Mouse (Mus musculus) kidney, embryonic 14.5 days (tissue): ENCODE measurements at regions not wholly inside any gene's neighbourhood (a gene's known extent, or its start where the extent isn't known, plus 50 kb on each side); places are given as distances from the start of the nearest gene placed in this dataset.

Experiments used
- ATAC-seq: fragments of 200-750 bp; cut with Nextera tagmentation; 2 replicates; pipeline ENCODE4 v1.8.0; 2017; ENCODE audit warnings: moderate number of reproducible peaks, mild to moderate bottlenecking, moderate TSS enrichment, moderate library complexity; ENCODE audit not compliant: low FRiP score, low TSS enrichment
- H3K27ac ChIP-seq: fragments of 300-500 bp; sonication (generic); 2 replicates; pipeline ENCODE4 v1.5.1; 2014; ENCODE audit warnings: low read depth, mild to moderate bottlenecking, low read length, moderate library complexity, mixed read lengths
- H3K27me3 ChIP-seq: fragments of 300-500 bp; sonication (generic); 2 replicates; pipeline ENCODE4 v1.6.1; 2014; ENCODE audit warnings: mild to moderate bottlenecking, low read length; ENCODE audit not compliant: control insufficient read depth, insufficient read depth
- H3K36me3 ChIP-seq: fragments of 300-500 bp; sonication (generic); 2 replicates; pipeline ENCODE4 v1.6.1; 2014; ENCODE audit warnings: low read length, mixed read lengths; ENCODE audit not compliant: control insufficient read depth, insufficient read depth
- H3K4me1 ChIP-seq: fragments of 300-500 bp; sonication (generic); 2 replicates; pipeline ENCODE4 v1.6.1; 2014; ENCODE audit warnings: low read length, mixed read lengths; ENCODE audit not compliant: control insufficient read depth, insufficient read depth
- H3K4me2 ChIP-seq: fragments of 300-500 bp; sonication (generic); replicated peaks from 2 replicates; pipeline ENCODE4 v1.6.1; 2014; ENCODE audit warnings: low read depth, mild to moderate bottlenecking, low read length
- H3K4me3 ChIP-seq: fragments of 300-500 bp; sonication (generic); 2 replicates; pipeline ENCODE4 v1.5.1; 2014; ENCODE audit warnings: mild to moderate bottlenecking, low read length
- H3K9ac ChIP-seq: fragments of 300-500 bp; sonication (generic); 2 replicates; pipeline ENCODE4 v1.6.1; 2014; ENCODE audit warnings: low read depth, mild to moderate bottlenecking, low read length, moderate library complexity
- H3K9me3 ChIP-seq: fragments of 300-500 bp; sonication (generic); 2 replicates; pipeline ENCODE4 v1.6.1; 2016; ENCODE audit warnings: low read length; ENCODE audit not compliant: control insufficient read depth
- whole genome bisulfite sequencing: fragments of 180-500 bp; shearing (Covaris S2); extraction: QIAGEN DNeasy Blood & Tissue Kit; methylation state at CpG from one replicate; pipeline ENCODE4 v1.1.7; 2014; 5-methylcytosine and 5-hydroxymethylcytosine counted together

- H3K4me2 ChIP-seq: no peak overlapping the region
- H3K9me3 ChIP-seq: no peaks in the 10 kb centered on the region
- ATAC-seq: peak; percentile 80
- H3K27me3 ChIP-seq: no peaks in the 10 kb centered on the region
- H3K9ac ChIP-seq: no peak overlapping the region
- no peak overlapping the region for H3K4me3 ChIP-seq
- 61% methylated on average over 9 of the region's 9 CpGs for WGBS
- no peaks in the 10 kb centered on the region for H3K4me1 ChIP-seq
- H3K36me3 ChIP-seq: no peaks in the 10 kb centered on the region
- H3K27ac ChIP-seq: peak overlapping the region; percentile 79
Observed at GRCm38 (mm10) chr1:72002471-72003116, 209.5 kb downstream of the Mreg start.

GRCm38 (mm10) chr1:72000741-72001140 is 211.4 kb downstream of the Mreg start:
- Histone ChIP-seq H3K27ac (no peak overlapping the region), H3K9ac (no peak overlapping the region), H3K36me3 (no peaks in the 10 kb centered on the region), H3K9me3 (no peaks in the 10 kb centered on the region), H3K4me2 (no peak overlapping the region), H3K4me3 (no peak overlapping the region), H3K27me3 (no peaks in the 10 kb centered on the region), H3K4me1 (no peaks in the 10 kb centered on the region)
- no peak for ATAC-seq
- 67% methylated on average over 2 of the region's 2 CpGs for WGBS

- H3K4me1 ChIP-seq: no peaks in the 10 kb centered on the region
- ATAC-seq: no peak
- no peak overlapping the region for H3K4me2 ChIP-seq
- no peaks in the 10 kb centered on the region for H3K36me3 ChIP-seq
- H3K9ac ChIP-seq: no peak overlapping the region
- H3K4me3 ChIP-seq: no peak overlapping the region
- H3K9me3 ChIP-seq: no peaks in the 10 kb centered on the region
- no peaks in the 10 kb centered on the region for H3K27me3 ChIP-seq
- 70% methylated on average over 2 of the region's 2 CpGs for WGBS
- H3K27ac ChIP-seq: no peak overlapping the region
Observed at GRCm38 (mm10) chr1:71996828-71997227, 215.3 kb downstream of the Mreg start.

- H3K27ac ChIP-seq: no peak overlapping the region
- no peak overlapping the region for H3K4me2 ChIP-seq
- no peak for ATAC-seq
- no peaks in the 10 kb centered on the region for H3K9me3 ChIP-seq
- WGBS: 52% methylated on average over 7 of the region's 7 CpGs
- H3K9ac ChIP-seq: no peak overlapping the region
- no peak overlapping the region for H3K4me3 ChIP-seq
- H3K4me1 ChIP-seq: no peaks in the 10 kb centered on the region
- no peaks in the 10 kb centered on the region for H3K27me3 ChIP-seq
- no peaks in the 10 kb centered on the region for H3K36me3 ChIP-seq
Observed at GRCm38 (mm10) chr1:71996234-71996619, 215.9 kb downstream of the Mreg start.

- H3K4me2 ChIP-seq: no peak overlapping the region
- WGBS: 70% methylated on average over 16 of the region's 16 CpGs
- H3K9me3 ChIP-seq: no peaks in the 10 kb centered on the region
- no peaks in the 10 kb centered on the region for H3K36me3 ChIP-seq
- H3K9ac ChIP-seq: no peak overlapping the region
- H3K27me3 ChIP-seq: no peaks in the 10 kb centered on the region
- H3K4me3 ChIP-seq: no peak overlapping the region
- no peak for ATAC-seq
- no peaks in the 10 kb centered on the region for H3K4me1 ChIP-seq
- no peak overlapping the region for H3K27ac ChIP-seq
Observed at GRCm38 (mm10) chr1:71995573-71996233, 216.4 kb downstream of the Mreg start.

- no peak overlapping the region for H3K9ac ChIP-seq
- 36% methylated on average over 3 of the region's 3 CpGs for WGBS
- H3K27me3 ChIP-seq: no peaks in the 10 kb centered on the region
- H3K36me3 ChIP-seq: no peaks in the 10 kb centered on the region
- peak; percentile 55; the same call in 1 of the 2 replicates for ATAC-seq
- H3K9me3 ChIP-seq: no peaks in the 10 kb centered on the region
- no peak overlapping the region for H3K4me3 ChIP-seq
- no peaks in the 10 kb centered on the region for H3K4me1 ChIP-seq
- H3K4me2 ChIP-seq: no peak overlapping the region
- H3K27ac ChIP-seq: no peak overlapping the region
Observed at GRCm38 (mm10) chr1:71990936-71991335, 221.2 kb downstream of the Mreg start.

- ATAC-seq: no peak
- Histone ChIP-seq H3K36me3 (no peaks in the 10 kb centered on the region), H3K4me1 (no peaks in the 10 kb centered on the region), H3K27ac (no peak overlapping the region), H3K9me3 (no peaks in the 10 kb centered on the region), H3K9ac (no peak overlapping the region), H3K4me3 (no peak overlapping the region), H3K27me3 (no peaks in the 10 kb centered on the region), H3K4me2 (no peak overlapping the region)
- 97% methylated on average over 3 of the region's 3 CpGs for WGBS
Observed at GRCm38 (mm10) chr1:71988086-71988485, 224.0 kb downstream of the Mreg start.

GRCm38 (mm10) chr1:71986047-71986446 is 226.1 kb downstream of the Mreg start:
- H3K4me1 ChIP-seq: no peaks in the 10 kb centered on the region
- ATAC-seq: no peak
- 71% methylated on average over 1 of the region's 1 CpGs for WGBS
- no peak overlapping the region for H3K4me3 ChIP-seq
- H3K36me3 ChIP-seq: no peaks in the 10 kb centered on the region
- H3K9me3 ChIP-seq: no peaks in the 10 kb centered on the region
- H3K27ac ChIP-seq: no peak overlapping the region
- H3K4me2 ChIP-seq: no peak overlapping the region
- no peaks in the 10 kb centered on the region for H3K27me3 ChIP-seq
- no peak overlapping the region for H3K9ac ChIP-seq

- ATAC-seq: no peak
- Histone ChIP-seq H3K4me1 (no peaks in the 10 kb centered on the region), H3K36me3 (no peaks in the 10 kb centered on the region), H3K4me2 (no peak overlapping the region), H3K9me3 (no peaks in the 10 kb centered on the region), H3K4me3 (no peak overlapping the region), H3K27me3 (no peaks in the 10 kb centered on the region), H3K27ac (no peak overlapping the region), H3K9ac (no peak overlapping the region)
- 92% methylated on average over 7 of the region's 7 CpGs for WGBS
Observed at GRCm38 (mm10) chr1:71983786-71984185, 228.3 kb downstream of the Mreg start.
